Mouse (Mus musculus) heart, adult 18-20 months (tissue): ENCODE results near the gene Pax4. TPM values are rescaled to one million over a fixed set of nuclear protein-coding genes. Genes with fewer than 3 reads are reported as not detected.

Source experiments
- DNase-seq, 2 experiments: peaks; one replicate each; pipeline ENCODE4 v3.0.0; 2021 to 2022; ENCODE audit warnings: mixed read lengths in 1 of 2
- long read RNA-seq, 2 experiments: library from polyadenylated mRNA; stranded (forward); transcript quantifications; one replicate each; pipeline ENCODE4 v2.0.0; 2021
- total RNA-seq, 2 experiments: library from RNA; stranded (reverse); gene quantifications; 2 replicates each; pipeline ENCODE4 v1.2.3; 2021

Pax4 gene
- total RNA-seq = not detected
- long read RNA-seq, experiment 1 = 0 reads
- long read RNA-seq, experiment 2 = 0 reads

DNA sequence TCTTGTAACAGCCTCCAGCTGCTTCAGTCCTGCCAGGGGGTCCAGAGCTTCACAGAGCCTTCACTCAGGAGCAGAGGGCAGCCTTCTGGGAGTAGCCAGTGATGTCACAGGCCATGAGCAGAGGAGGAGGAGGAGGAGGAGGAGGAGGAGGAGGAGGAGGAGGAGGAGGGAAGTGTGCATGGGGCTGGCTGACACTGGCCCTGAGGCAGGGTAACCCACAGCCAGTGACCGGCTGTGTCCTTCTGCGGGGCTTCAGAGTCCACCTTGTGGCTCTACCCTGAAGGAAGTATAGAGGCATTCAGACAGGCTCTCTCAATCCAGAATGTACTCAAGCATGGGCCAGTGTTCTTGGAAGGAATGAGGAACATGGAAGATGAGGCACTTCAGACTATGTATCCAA lies at the start of gene Pax4:
TSS of gene Pax4 (minus strand) at position 101 of the 400 bp plus-strand sequence.
- DNase-seq = no peak

DNA sequence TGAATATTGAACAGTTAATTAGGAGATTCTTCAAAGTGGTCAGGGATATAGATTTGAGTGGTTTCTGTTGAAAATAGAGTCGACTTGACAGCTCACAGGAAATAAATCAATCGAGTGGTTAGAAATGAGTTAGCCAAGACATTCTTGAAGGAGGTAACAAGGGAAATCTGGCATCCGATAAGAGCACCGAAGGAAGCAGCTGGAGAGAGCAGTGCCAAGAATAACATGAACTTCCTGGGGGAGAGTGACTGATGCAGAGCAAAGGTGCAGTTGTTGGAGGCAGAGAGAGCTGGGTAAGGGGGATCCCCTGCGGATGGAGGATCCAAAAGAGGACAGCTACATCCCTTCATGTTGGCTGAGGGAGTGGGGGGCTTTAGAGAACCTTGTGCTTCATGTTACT lies 48.7 kb upstream of the Pax4 start:
- DNase-seq = peak; percentile 43 to 60

DNA sequence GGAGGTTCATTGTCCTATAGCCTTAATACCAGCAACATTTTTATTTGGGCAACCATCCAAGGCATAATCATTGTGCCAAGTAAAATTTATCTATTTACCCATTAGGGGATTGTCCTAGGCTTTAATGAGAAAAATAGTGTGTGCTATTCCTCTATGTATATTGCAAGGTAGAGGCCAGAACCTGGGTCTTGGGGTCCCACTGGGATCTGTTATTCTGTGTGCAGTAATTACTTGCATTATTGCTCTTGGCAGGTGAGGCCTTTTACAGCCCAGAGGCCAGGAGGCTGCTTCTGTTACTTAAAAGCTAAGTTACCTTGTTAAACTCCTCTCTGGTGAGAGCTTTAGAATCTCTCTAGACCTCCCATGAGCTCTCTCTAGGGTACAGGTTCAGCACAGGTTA lies 42.0 kb upstream of the Pax4 start:
- DNase-seq = no peak

DNA sequence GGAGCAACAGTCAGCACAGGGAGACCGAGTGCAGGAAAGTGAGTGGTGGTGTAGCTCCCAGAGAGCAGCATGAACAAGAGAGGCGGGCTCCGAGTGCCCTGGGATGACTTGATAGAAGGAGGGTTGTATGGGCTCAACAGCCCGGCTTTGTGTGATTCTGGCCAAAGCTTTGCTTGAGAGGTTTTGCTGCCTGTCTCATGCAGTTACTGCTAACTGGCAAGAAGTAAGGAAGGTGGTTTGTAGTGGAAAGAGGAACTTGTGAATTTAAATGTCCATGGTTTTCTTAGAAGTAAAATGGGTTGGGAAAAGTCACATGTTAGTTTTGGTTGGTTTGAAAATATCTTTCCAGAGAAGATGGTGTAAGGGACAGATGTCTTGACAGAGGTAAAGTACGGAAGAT lies 41.5 kb upstream of the Pax4 start:
- DNase-seq = no peak

DNA sequence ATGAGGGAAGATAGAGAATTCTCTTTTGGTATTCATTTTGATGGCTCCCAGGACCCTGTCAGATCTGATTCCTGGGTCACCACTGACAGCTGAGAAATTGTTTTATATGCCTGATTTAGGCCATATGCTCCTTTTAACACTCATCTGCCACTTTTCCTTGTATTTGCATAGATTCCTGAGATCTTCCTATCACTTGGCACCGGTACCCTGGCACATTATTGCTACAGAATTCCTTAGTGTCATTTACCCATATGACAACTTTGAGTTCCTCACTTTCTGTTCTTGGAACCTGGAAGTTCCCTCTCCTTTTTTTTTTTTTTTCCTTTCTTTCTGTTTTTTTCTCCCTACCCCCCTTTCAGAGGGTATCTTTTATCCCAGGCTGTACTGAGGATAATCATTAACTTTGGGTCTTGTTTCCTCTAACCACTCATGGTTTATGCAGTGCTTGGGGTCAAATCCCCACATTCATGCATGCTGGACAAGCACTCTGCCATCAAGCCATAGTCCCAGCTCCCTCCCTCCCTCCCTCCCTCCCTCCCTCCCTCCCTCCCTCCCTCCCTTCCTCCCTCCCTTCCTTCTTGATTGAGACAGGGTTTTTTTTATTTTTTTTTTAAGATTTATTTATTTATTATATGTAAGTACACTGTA lies 39.2 kb upstream of the Pax4 start:
- DNase-seq = no peak

DNA sequence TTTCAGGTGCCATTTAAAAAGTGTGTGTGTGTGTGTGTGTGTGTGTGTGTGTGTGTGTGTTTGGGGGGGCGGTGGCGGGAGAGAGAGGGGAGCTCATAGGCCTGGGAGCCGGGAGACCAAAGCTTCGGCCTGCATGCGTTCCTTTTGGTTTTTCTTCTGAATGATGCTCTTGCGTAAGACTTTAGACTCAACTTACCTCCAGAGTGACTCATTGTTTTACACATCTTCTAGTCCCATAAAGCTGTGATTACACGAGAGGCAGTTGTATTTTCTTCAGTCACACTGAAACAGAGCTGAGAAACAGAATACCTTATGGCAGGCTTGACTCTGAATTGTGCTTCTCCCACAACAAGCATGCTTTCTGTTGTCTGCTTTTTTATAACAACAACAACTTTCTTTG lies 37.8 kb upstream of the Pax4 start:
- DNase-seq = no peak

DNA sequence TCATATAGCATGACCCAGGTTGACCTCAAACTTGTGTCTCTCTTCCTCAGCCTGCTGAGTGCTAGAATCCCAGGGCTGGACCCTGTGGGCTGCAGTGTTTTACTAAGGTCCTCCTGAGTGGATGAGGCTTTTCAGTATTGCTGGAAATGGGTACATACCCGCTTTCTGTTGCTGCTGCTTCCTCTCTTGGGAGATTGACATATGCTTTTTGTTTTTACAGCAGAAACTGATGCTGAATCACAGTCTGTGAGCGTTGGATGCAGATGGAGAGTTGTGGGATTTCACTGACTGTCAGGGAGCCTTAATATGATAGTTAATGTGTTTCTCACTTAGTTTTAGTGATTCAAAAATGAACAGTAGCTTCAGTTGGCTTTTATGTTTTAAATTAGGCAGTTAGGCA lies 37.3 kb upstream of the Pax4 start:
- DNase-seq = peak in 1 of 2 experiments; percentile 33

DNA sequence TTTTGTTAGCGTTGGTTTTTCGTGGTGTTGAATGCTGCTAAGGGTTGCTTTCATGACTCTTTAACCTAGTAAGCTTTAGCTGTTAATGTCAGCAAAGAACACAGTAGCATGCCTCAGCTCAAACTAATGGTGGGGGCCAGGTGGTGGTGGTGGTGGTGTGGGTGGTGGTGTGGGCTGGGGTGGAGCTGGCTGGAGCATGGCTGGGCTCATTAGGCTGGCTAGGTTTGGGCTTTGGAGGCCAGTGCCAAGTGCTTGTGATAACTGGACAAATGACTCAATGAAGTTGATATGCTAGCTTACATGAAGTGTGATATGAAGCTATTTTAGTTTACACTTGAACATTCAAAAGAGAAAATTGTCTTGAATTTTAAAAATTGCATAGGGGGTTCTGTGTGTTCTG lies 36.9 kb upstream of the Pax4 start:
- peak; percentile 61 to 79 for DNase-seq

DNA sequence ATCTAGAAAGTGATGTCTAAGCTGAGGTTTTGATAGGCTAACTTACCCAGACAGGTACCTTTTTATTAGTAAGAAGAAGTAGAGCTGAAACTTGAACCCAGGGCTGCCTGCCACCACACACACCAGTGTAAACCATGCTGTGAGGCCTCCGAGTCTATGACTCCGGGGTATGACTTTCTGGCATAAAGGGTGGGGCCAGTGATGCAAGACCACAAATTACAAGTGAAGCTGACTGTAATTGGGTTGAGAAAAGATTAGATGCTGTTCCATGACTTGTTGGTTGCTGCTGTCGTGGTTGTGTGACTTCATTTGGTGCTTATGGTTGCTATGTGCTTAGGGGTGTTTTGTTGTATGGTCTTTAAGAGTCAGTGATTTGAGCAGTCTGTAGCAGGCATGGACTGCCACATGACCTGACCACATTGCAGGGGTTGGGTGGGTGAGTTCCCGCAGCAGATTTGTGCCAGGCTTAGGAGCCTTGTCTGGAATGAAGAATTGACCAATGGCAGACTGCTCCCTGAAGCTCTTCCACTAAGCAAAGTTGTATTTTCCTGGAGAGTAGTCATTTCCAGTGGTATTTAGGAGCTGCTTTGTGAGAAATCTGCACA lies 33.7 kb upstream of the Pax4 start:
- DNase-seq = no peak

DNA sequence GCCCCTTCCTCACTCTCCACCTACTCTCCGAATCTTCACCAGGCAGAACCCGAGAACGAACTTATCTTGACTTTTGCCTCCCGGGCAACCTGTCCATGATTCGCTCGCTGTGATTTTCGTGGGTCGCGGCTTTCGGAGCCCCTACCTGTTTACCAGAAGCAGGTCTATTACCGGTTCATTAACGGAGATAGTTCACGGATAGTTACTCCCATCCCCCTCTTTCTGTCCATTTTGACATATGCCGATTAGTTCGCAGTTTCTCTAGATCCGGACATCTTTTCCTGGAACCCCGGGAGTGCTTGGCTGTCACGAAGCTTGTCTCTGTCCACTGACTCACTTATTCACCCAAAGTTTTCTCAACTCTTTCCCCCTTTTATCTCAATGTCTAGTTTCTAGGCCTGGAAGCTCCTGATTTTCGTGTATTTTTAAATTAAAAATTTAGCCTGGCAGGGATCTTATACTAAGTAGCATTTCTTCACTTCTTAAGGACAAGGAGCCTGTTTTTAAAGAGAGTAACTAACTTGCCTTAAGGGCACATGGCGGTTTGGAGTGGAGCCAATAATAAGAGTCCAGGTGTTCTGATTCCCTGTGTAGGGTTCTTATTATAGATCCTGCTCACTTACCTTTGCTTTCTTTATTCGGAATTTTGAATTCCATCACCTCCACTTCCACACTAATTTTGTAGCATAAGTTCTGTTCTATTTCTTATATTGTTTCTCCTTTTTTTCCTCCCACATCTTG lies 31.8 kb upstream of the Pax4 start:
- no peak for DNase-seq

DNA sequence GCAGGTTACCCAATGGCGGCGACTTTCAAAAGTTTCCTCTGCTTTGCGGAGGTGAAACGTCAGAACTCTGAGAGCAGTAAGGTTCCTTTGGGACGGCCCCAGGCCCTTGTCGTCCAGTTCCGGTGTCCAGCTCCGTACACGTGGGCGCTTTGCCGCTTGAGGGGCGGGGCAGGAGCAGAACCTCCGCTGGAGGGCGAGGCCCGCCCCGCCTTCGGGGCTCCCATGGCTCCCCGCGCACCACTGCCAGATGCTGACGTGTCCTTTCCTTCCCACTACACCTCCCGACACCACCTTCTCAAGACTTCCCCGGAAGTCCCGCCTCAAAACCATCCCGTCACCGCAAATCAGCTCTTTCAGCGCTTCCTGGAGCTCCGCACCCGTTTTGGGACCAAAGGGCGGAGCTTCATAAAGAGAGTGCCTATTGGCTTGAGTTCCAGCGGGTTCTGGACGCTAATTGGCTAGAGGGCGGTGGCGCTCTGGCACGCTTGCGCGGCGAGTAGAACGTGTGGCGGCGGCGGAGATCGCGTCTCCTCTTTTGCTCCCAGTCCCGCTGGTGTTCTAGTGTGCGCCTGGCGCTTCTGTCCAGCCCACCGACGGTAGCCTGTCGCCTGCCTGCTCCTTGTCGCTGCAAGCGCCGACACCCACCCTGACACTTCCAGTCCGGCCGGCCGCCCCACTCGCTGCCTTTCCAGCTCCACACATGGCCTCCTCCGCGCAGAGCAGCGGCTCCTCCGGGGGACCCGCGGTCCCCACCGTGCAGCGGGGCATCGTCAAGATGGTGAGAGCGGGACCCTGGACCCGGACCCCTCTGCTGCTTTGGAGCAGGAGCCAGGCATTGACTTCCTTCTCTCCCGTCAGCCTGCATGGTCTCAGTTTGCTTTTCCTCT lies 31.0 kb upstream of the Pax4 start:
- peak; percentile 99 to 100 for DNase-seq

DNA sequence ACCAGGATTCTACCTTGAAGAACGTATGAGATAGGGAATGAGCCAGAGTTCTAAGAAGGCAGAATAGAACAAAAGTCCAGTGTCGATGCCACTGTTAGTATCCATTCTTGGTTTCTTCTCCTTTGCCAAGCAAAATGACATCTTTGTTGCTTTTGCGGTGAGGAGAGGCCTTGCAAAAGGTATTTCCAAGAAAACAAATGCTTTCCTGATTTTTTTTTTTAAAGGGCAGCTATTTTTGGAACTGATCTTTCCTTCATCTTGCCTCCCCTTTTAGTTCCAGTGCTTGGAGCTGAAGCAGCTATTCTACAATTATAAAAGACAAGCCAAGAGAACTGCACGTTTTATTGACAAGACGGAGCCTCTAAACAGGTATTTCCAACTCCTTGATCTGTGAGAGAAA lies 25.7 kb upstream of the Pax4 start, which contains the start of gene Snd1:
TSS of gene Snd1 (plus strand) at position 301 of the 400 bp plus-strand sequence.
- DNase-seq = no peak

DNA sequence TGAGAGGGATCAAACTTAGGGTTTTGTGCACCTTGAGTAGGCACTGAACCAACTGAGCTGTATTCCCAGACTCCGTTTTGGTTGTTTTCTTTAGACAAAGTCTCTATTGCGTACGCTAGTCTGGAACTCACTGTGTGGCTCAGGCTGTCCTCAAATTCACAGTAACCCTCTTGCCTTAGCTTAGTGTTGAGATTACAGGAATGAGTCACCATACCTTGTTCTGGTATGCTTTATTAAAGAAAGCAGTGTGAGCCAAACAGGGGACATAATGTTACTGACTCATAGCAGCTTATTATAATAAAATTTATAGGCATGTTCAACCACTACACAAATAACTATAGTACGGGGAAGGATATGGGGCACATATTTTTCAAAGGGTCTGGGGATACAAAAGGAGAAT lies 25.1 kb upstream of the Pax4 start:
- DNase-seq = no peak

DNA sequence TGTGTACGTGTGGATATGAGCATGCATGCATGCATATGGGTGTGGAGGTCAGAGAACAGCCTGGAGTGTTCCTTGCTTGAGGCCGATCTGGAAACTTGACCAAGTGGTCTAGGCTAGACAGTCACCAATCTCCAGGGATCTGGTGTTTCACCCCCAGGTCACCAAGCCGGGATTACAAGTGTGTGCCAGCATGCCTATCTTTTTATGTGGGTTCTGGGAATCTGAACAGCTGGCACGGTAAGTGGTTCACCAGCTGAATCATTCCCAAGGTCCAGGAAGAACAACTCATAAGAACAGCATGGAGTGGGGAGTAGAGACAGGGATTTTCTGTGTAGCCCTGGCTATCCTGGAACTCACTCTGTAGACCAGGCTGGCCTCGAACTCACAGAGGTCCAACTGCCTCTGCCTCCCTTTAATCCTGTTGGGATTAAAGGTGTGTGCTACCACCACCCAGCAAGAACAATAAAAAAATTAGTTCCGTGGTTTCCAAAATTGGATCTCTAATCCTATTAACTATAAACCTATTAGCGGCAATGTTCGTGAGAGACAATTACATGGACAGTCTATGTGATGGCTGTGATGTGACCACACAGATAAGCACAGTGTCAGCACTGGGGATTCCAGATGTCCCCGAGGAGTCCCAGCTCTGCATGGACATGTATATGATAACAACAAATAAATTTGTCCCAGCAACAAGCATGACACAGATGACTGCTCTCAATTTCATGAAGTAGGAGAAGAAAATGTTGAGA lies 22.3 kb upstream of the Pax4 start:
- no peak for DNase-seq

DNA sequence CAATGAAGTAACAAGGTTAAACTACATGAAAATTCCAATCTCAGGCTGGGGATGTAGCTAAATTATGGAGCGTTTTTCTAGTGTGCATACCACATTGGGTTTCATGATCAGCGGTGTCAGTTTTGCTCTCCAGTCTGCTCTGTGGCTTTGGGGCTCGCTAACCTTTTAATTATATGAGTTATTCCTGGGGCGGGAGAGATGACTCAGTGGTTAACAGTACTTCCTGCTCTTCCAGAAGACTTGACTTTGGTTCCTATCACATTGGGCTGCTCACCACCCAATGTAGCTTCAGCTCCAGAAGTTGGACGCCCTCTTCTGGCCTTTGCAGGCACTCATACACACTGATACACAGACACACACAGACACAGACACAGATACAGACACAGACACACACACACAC lies 21.5 kb upstream of the Pax4 start:
- DNase-seq = no peak

DNA sequence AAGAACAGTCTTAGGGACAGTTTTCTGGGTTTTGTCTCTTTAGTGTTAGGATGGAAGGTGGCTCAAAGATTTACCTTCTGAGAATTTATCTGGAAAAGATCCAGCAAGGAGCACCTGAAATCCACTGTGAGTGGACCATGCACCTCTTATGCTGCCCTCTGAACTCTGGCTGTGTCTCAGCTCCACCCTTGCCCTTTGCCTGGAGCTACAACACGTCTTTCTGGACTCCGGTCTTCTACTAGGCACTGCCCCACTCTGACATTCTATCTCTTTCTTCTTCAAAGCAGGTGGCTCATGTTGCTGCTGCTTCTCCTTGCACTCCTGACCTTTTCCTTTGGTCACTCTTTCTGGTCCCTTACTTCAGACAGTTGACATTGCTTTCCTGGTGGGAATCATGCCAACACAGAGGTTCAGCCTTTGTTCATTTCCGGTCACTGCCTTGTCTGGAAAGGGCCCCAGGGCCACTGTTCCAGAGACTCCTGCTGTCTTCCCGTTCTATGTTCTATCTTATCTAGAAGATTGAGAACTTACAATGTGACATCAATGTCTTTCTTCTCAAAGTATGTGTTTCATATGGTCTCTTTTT lies 21.0 kb upstream of the Pax4 start:
- DNase-seq = no peak

DNA sequence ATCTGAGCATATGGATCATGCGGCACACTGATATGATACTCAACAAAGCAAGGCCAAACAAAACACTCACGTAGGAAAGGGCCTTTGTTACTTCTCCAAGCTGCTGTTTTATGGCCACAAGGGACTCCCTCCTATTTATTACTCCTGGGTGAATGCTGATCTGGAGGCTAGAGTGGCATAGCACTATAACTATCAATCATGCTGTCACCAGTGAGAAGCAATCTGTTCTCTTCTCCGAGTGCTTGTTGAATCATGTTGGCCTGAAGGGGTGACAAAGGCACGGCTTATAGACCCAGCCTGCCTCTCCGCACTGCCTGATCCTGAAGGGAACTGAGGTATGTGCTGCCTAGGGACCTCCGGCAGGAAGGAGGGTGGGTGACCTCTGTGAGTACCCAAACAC lies 15.5 kb upstream of the Pax4 start:
- no peak for DNase-seq

DNA sequence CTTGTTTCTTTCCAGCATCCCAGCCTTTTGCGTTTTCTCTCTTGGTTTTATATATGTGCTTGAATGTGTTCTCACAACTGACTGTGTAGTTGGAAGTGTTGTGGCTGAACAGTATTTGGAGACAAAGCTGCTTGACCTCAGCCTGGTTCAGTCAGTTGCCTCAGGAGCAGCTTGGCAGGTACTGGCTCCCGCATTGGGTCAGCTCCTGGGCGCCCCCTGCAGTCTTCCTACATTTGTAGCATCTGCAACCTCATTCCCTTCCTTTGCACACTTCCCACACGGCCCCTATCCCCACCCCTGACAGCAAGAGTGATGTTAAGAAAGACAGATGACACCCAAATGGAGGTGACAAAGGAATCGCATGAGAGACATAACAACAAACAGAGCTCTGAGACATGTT lies 11.4 kb upstream of the Pax4 start:
- peak; percentile 69 to 90 for DNase-seq

DNA sequence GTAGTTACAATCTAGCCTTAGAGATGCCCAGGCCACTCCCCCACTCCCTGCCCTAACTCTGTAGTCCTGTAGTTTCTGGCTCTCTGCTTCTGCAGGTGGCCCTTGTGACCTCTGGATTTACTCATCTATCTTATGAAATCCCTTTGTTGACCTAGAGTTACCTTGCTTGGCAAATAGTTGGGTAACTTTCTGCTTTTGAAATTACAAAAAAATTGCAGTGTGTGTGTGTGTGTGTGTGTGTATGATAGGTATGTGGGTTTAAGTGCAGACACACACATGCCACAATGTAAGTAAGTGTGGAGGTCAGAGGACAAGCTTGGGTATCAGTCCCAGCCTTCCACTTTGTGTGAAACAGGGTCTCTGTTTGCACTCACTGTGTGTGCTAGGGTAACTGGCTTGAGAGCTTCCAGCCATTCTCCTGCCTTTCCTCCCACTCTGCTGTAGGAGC lies 10.1 kb upstream of the Pax4 start:
- DNase-seq = no peak

DNA sequence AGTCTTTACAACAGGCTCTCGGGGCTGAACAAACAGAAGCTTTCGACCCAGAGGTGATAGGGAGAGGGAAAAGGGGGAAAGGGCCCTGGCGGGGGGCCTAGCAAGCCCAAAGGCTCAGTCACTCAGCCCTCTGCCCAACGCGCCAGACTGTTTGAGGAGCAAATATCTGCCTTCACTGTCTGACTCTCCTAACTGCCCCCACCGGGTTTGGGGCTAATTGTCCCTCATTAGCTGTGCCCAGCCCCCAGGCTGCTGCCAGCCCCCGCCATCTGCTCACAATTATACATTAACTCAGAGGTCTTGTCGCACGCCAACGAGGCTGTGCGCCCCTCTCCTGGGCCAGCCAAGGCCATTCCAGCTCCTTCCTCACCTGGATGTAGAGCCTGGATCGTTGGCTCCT lies 1.8 kb upstream of the Pax4 start:
- DNase-seq = no peak

DNA sequence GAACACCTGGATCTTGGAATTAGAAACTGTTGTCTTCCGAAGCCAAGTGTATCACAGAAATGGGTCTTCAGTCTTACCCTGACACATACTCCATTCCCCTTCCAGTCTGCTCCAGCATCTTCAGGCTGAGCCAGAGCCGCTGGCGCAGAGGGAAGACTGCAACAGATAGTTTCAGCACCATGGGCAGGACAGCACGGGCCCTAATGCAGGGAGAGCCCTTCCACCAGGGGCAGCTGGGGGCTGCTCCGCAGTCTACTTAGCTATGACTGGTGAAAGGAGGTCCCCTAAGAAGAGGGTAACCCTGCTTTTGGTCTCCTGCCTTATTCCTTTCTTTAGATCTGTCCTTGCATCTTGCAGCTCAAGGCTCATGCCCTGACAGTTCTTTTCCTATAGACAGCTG lies 1.3 kb upstream of the Pax4 start:
- DNase-seq = no peak
